ENCODE assay signal across 8 mouse cellular contexts in genomic region chr13:30253636-30254264, GRCm38 (mm10).
DNase-seq lines count a peak whose midpoint lies in the region; ATAC-seq lines count a peak whose summit lies in the region.

No protein-coding gene starts in this region.

- no peak for DNase-seq in frontal cortex, postnatal 10 days (ENCODE audit: low spot score in 2 of 2)
- peak; percentile 74 for DNase-seq in adrenal gland, postnatal 14 days
- peak; percentile 47 to 69 for DNase-seq in kidney, postnatal 25 days
- DNase-seq in telencephalon, adult 2 months (ENCODE audit: low read depth, low spot score), result peak; percentile 55
- DNase-seq in left cerebral cortex, postnatal 14 days (ENCODE audit: low spot score in 2 of 2), result no peak
- no peak for DNase-seq in frontal cortex, postnatal 25 days (ENCODE audit: low spot score in 2 of 2)

- intact Hi-C loops in left cerebral cortex, postnatal 14 days (cut with DNase I), result loop anchor here (10.0 kb wide), 1 partner anchor 269 kb away; the partner anchor contains the start of gene E2f3

- ATAC-seq in frontal cortex, adult (ENCODE audit: low TSS enrichment), result peak; percentile 76
- ATAC-seq in granulocyte monocyte progenitor cell, adult 5-6 weeks (replicated peaks; ENCODE audit: poor library complexity, severe bottlenecking), result peak; percentile 35; the same call in 1 of the 2 replicates

Comparison
In these comparisons a context has a peak if more than half of its experiments do, and no peak if none do; other contexts are left out.
1. DNase-seq: peak in adrenal gland, postnatal 14 days (single experiment), kidney, postnatal 25 days (2 of 2) and telencephalon, adult 2 months (single experiment); none in frontal cortex, postnatal 10 days (0 of 2), left cerebral cortex, postnatal 14 days (0 of 2) and frontal cortex, postnatal 25 days (0 of 2).